Mouse (Mus musculus): ENCODE data around the gene Cfdp1.

DNA sequence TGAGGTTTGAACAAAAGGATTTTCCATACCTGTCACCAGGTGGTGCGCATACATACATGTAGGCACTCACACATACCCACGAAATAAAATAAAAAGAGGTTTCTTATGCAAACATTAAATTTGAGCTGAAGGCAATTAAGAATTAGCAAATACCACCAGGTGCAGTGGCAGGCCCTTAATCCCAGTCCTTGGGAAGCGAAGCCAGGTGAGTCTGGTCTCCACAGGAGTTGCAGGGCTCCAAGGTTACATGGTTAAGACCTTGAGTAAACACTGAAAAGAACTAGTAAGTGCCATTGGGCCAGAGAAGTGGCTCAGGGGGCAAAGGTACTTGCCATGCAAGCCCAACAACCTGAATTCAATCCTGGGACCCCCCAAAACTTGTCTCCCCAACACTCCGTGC lies 29.5 kb upstream of the Cfdp1 start:
- TF ChIP-seq ZC3H11A (IDR thresholded peaks at IDR 0.05; ENCODE audit: borderline replicate concordance, low read depth, low read length) (no peak), CHD2 (IDR thresholded peaks at IDR 0.05; ENCODE audit: low read depth, low read length) (no peak)
